Mouse (Mus musculus): Measurements from ENCODE around the gene 6030408B16Rik.

DNA sequence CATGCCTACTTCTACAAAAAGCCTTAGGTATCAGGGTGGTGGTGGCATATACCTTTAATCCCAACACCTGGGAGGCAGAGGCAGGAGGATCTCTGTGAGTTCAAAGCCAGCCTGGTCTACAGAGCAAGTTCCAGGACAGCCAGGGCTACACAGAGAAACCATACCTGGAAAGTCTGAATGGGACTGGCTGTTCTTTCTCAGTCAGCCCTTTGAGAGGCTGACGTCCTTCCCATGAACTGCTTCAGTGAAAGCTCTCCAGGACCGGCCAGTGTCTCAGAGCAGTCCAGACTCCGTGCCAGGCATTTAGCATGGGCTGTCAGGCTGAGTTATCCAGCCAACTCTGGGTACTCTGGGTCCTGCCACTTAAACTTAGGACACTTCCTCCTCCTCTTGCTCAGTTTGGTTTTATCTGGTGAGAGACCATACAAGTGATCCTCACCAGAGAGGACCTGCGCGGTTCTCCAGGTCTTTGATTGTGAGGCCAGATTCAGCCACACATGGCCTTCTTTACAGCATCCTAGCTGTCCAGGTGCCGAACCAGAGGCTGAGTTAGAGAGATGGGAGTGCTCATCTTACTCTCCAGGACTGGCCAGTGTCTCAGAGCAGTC lies 27.1 kb downstream of the 6030408B16Rik start:
- TF ChIP-seq POLR2A (IDR thresholded peaks at IDR 0.05; ENCODE audit: borderline replicate concordance, low read depth, low read length) (no peak), CTCF (IDR thresholded peaks at IDR 0.05; ENCODE audit: low read depth, low read length) (no peak)

Measured in bone marrow macrophage, adult 2 months (primary cell).